Mouse (Mus musculus): ENCODE results near the gene Rpia. TPM values are rescaled to one million over a fixed set of nuclear protein-coding genes. Genes with fewer than 3 reads are reported as not detected.

Gene Rpia
- polyA plus RNA-seq, 1 experiment from 2014 or later = 3.0 TPM

- no peaks in the 10 kb centered on the region for H3K9me3 ChIP-seq
- no peak for ATAC-seq (replicated peaks)
- H3K27me3 ChIP-seq (replicated peaks) = no peaks in the 10 kb centered on the region
- H3K36me3 ChIP-seq (replicated peaks) = no peaks in the 10 kb centered on the region
- WGBS = 85% methylated on average over 8 of the region's 8 CpGs
- no peak overlapping the region for H3K9ac ChIP-seq
- H3K27ac ChIP-seq = no peak overlapping the region
- H3K4me2 ChIP-seq = no peak overlapping the region
- no peak overlapping the region for H3K4me3 ChIP-seq
- no peaks in the 10 kb centered on the region for H3K4me1 ChIP-seq
Observed at GRCm38 (mm10) chr6:70815471-70815870, 23.4 kb upstream of the Rpia start.

- Histone ChIP-seq H3K4me1 (no peaks in the 10 kb centered on the region), H3K27ac (no peak overlapping the region), H3K9me3 (no peaks in the 10 kb centered on the region), H3K9ac (no peak overlapping the region), H3K36me3 (replicated peaks) (no peaks in the 10 kb centered on the region), H3K4me2 (no peak overlapping the region), H3K27me3 (replicated peaks) (no peaks in the 10 kb centered on the region), H3K4me3 (no peak overlapping the region)
- no peak for ATAC-seq (replicated peaks)
- WGBS = 91% methylated on average over 4 of the region's 4 CpGs
Observed at GRCm38 (mm10) chr6:70814629-70814950, 22.6 kb upstream of the Rpia start.

- Histone ChIP-seq H3K27me3 (replicated peaks) (no peaks in the 10 kb centered on the region), H3K36me3 (replicated peaks) (no peaks in the 10 kb centered on the region), H3K4me2 (no peak overlapping the region), H3K27ac (no peak overlapping the region), H3K4me3 (no peak overlapping the region), H3K9me3 (no peaks in the 10 kb centered on the region), H3K4me1 (no peaks in the 10 kb centered on the region), H3K9ac (no peak overlapping the region)
- no peak for ATAC-seq (replicated peaks)
- 93% methylated on average over 18 of the region's 18 CpGs for WGBS
Observed at GRCm38 (mm10) chr6:70813921-70814628, 22.0 kb upstream of the Rpia start.

GRCm38 (mm10) chr6:70812526-70812895 lies 20.5 kb upstream of the Rpia start:
- Histone ChIP-seq H3K36me3 (replicated peaks) (no peaks in the 10 kb centered on the region), H3K9me3 (no peaks in the 10 kb centered on the region), H3K27ac (no peak overlapping the region), H3K27me3 (replicated peaks) (no peaks in the 10 kb centered on the region), H3K4me3 (no peak overlapping the region), H3K4me2 (no peak overlapping the region), H3K9ac (no peak overlapping the region), H3K4me1 (no peaks in the 10 kb centered on the region)
- WGBS = 38% methylated on average over 4 of the region's 4 CpGs
- no peak for ATAC-seq (replicated peaks)

- H3K9me3 ChIP-seq = no peaks in the 10 kb centered on the region
- no peak overlapping the region for H3K4me2 ChIP-seq
- no peak overlapping the region for H3K4me3 ChIP-seq
- H3K27me3 ChIP-seq (replicated peaks) = no peaks in the 10 kb centered on the region
- no peaks in the 10 kb centered on the region for H3K4me1 ChIP-seq
- 24% methylated on average over 6 of the region's 6 CpGs for WGBS
- no peak; the same call in 1 of the 2 replicates for ATAC-seq (replicated peaks)
- no peak overlapping the region for H3K27ac ChIP-seq
- H3K36me3 ChIP-seq (replicated peaks) = no peaks in the 10 kb centered on the region
- H3K9ac ChIP-seq = no peak overlapping the region
Observed at GRCm38 (mm10) chr6:70811557-70812525, 19.8 kb upstream of the Rpia start.

GRCm38 (mm10) chr6:70810524-70810923 lies 18.5 kb upstream of the Rpia start:
- H3K4me2 ChIP-seq = no peak overlapping the region
- no peak overlapping the region for H3K9ac ChIP-seq
- H3K27me3 ChIP-seq (replicated peaks) = no peaks in the 10 kb centered on the region
- no peaks in the 10 kb centered on the region for H3K9me3 ChIP-seq
- 77% methylated on average over 1 of the region's 1 CpGs for WGBS
- no peak for ATAC-seq (replicated peaks)
- no peak overlapping the region for H3K27ac ChIP-seq
- H3K36me3 ChIP-seq (replicated peaks) = no peaks in the 10 kb centered on the region
- H3K4me3 ChIP-seq = no peak overlapping the region
- H3K4me1 ChIP-seq = peaks cover 3% of the 10 kb centered on the region; the same call in 1 of the 2 replicates

GRCm38 (mm10) chr6:70806514-70806912 lies 14.5 kb upstream of the Rpia start:
- Histone ChIP-seq H3K4me3 (no peak overlapping the region), H3K9ac (no peak overlapping the region), H3K27me3 (replicated peaks) (no peaks in the 10 kb centered on the region), H3K9me3 (no peaks in the 10 kb centered on the region), H3K36me3 (replicated peaks) (no peaks in the 10 kb centered on the region), H3K27ac (no peak overlapping the region), H3K4me1 (peaks cover 6% of the 10 kb centered on the region), H3K4me2 (peak overlapping the region; percentile 38; the same call in 1 of the 2 replicates)
- peak; percentile 21 for ATAC-seq (replicated peaks)
- 11% methylated on average over 1 of the region's 1 CpGs for WGBS

GRCm38 (mm10) chr6:70805820-70806513 lies 13.9 kb upstream of the Rpia start:
- no peak overlapping the region for H3K9ac ChIP-seq
- H3K4me3 ChIP-seq = peak overlapping the region; percentile 11; the same call in 1 of the 2 replicates
- WGBS = 11% methylated on average over 13 of the region's 13 CpGs

GRCm38 (mm10) chr6:70805267-70805666 lies 13.2 kb upstream of the Rpia start:
- Histone ChIP-seq H3K9me3 (no peaks in the 10 kb centered on the region), H3K36me3 (replicated peaks) (no peaks in the 10 kb centered on the region), H3K4me1 (peaks cover 6% of the 10 kb centered on the region), H3K27ac (0 out of 2 replicates have a peak overlapping the region, but pooled peaks have one; percentile 20), H3K27me3 (replicated peaks) (no peaks in the 10 kb centered on the region), H3K4me2 (peak overlapping the region; percentile 38), H3K9ac (no peak overlapping the region), H3K4me3 (no peak overlapping the region)
- ATAC-seq (replicated peaks) = peak; percentile 77
- 16% methylated on average over 7 of the region's 7 CpGs for WGBS

More at GRCm38 (mm10) chr6:70805820-70806513, 13.9 kb upstream of the Rpia start:
- H3K4me2 ChIP-seq = peak overlapping the region; percentile 38
- H3K36me3 ChIP-seq (replicated peaks) = no peaks in the 10 kb centered on the region
- peaks cover 6% of the 10 kb centered on the region for H3K4me1 ChIP-seq
- H3K27me3 ChIP-seq (replicated peaks) = no peaks in the 10 kb centered on the region
- H3K27ac ChIP-seq = 0 out of 2 replicates have a peak overlapping the region, but pooled peaks have one; percentile 20
- no peaks in the 10 kb centered on the region for H3K9me3 ChIP-seq
- peak; percentile 77 for ATAC-seq (replicated peaks)

- peak; percentile 48; the same call in 1 of the 2 replicates for ATAC-seq (replicated peaks)
Observed at GRCm38 (mm10) chr6:70804632-70805031, 12.6 kb upstream of the Rpia start.

GRCm38 (mm10) chr6:70797581-70798251 lies 5.7 kb upstream of the Rpia start:
- Histone ChIP-seq H3K9me3 (no peaks in the 10 kb centered on the region), H3K27me3 (replicated peaks) (no peaks in the 10 kb centered on the region), H3K4me3 (no peak overlapping the region), H3K9ac (no peak overlapping the region), H3K27ac (no peak overlapping the region), H3K4me2 (no peak overlapping the region), H3K36me3 (replicated peaks) (no peaks in the 10 kb centered on the region), H3K4me1 (peaks cover 2% of the 10 kb centered on the region)
- ATAC-seq (replicated peaks) = peak; percentile 69; the same call in 1 of the 2 replicates
- 18% methylated on average over 9 of the region's 9 CpGs for WGBS

More at GRCm38 (mm10) chr6:70804632-70805031, 12.6 kb upstream of the Rpia start:
- H3K4me1 ChIP-seq = peaks cover 6% of the 10 kb centered on the region
- H3K4me2 ChIP-seq = peak overlapping the region; percentile 26; the same call in 1 of the 2 replicates
- no peaks in the 10 kb centered on the region for H3K9me3 ChIP-seq
- no peak overlapping the region for H3K4me3 ChIP-seq
- H3K36me3 ChIP-seq (replicated peaks) = no peaks in the 10 kb centered on the region
- H3K27me3 ChIP-seq (replicated peaks) = no peaks in the 10 kb centered on the region
- H3K9ac ChIP-seq = no peak overlapping the region
- 21% methylated on average over 3 of the region's 3 CpGs for WGBS
- no peak overlapping the region for H3K27ac ChIP-seq

All from midbrain, embryonic 15.5 days (tissue).